Mouse (Mus musculus): Measurements from ENCODE around the gene Apex1. TPM values are rescaled to one million over a fixed set of nuclear protein-coding genes. Genes with fewer than 3 reads are reported as not detected.
A peak's percentile ranks its signal among the peaks of the same experiment; 100 is the strongest.
"Not testable (repeated sequence)": the region's sequence is repeated elsewhere in the genome, so short reads cannot be mapped to it uniquely, and the experiment has no call there.

Apex1 gene
- polyA plus RNA-seq, 1 experiment from 2014 or later: 246 TPM

DNA sequence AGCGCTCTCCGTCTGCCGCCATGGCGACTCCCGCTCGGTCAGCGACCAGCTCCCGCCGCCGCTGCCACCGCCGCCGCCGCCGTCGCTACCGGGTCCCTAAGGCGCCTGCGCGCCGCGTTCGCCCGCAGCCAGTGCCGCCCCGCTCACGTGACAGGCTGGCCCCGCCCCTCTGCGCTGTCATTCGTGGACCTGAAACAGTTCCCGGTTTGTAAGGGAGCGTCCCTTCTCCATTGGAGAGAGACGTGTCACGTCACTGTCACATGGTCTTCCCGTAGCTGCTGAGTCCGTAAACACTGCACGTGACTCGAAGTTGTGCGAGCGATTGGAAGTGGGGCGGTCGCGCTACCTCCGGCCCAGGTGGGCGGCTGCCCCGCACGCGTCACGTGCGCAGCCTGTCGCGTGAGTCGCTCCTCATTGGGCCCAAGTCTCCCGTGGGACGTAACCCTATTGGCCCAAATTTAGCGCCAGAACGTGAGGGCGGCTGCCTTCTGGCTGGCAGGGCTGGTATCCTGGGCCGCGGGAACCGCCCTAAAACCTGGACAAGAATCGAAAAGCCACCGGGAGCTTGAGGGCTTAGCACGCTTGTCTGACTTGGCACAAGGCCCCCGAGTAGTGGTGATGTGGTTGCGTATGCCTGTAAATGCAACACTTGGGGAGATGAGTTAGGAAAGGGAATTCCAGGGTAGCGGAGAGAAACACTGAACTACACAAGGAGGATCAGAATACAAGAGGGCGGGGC is 6.2 kb downstream of the Apex1 start, which contains the start of the genes Pip4p1 and Pnp:
Gene Pip4p1, minus strand, starts transcription at position 103 of the 739 bp plus-strand sequence.
Gene Pnp, plus strand, starts transcription at position 329 of the 739 bp plus-strand sequence.
- Histone ChIP-seq H3K9me3 (replicated peaks) (no peaks in the 10 kb centered on the region), H3K4me1 (peaks cover 26% of the 10 kb centered on the region), H3K27me3 (no peaks in the 10 kb centered on the region), H3K36me3 (peaks cover 31% of the 10 kb centered on the region), H3K9ac (peak within 1 kb of the TSS; percentile 96), H3K4me3 (peak within 1 kb of the TSS; percentile 97), H3K27ac (peak within 1 kb of the TSS; percentile 88), H3K4me2 (replicated peaks) (peak within 1 kb of the TSS; percentile 85)
- ATAC-seq (ENCODE audit: low FRiP score): peak; percentile 99
- under 1% methylated on average over 68 of the region's 68 CpGs for WGBS

- H3K4me2 ChIP-seq (replicated peaks): peak overlapping the region; percentile 63
- peaks cover 20% of the 10 kb centered on the region for H3K4me1 ChIP-seq
- H3K27me3 ChIP-seq: no peaks in the 10 kb centered on the region
- H3K9ac ChIP-seq: peak overlapping the region; percentile 64
- WGBS: 14% methylated on average over 12 of the region's 12 CpGs
- ATAC-seq (ENCODE audit: low FRiP score): no peak
- H3K27ac ChIP-seq: peak overlapping the region; percentile 88
- H3K9me3 ChIP-seq (replicated peaks): no peaks in the 10 kb centered on the region
- H3K36me3 ChIP-seq: peaks cover 26% of the 10 kb centered on the region
- H3K4me3 ChIP-seq: peak overlapping the region; percentile 97
These were observed 6.8 kb downstream of the Apex1 start for GRCm38 (mm10) chr14:50931493-50932020.

DNA sequence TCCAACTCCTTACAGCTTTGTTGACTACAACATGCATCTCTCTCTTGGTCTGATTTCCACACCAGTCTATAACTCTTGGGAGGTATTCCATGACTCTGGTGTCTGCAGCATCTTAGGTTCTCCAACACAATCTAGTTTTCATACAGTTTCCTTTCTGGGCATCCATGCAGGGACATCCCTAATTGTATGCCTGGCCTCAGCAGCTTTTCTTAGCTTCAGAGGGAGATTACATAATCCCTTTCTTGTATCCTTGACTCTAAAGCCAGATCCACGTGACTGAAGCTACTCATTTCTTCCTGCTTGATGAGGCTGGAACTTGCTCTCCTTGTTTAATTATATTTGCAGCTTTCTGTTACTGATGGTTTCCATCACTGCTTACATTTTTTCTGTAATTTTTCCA is 11.9 kb downstream of the Apex1 start:
- WGBS: 71% methylated on average over 1 of the region's 1 CpGs

DNA sequence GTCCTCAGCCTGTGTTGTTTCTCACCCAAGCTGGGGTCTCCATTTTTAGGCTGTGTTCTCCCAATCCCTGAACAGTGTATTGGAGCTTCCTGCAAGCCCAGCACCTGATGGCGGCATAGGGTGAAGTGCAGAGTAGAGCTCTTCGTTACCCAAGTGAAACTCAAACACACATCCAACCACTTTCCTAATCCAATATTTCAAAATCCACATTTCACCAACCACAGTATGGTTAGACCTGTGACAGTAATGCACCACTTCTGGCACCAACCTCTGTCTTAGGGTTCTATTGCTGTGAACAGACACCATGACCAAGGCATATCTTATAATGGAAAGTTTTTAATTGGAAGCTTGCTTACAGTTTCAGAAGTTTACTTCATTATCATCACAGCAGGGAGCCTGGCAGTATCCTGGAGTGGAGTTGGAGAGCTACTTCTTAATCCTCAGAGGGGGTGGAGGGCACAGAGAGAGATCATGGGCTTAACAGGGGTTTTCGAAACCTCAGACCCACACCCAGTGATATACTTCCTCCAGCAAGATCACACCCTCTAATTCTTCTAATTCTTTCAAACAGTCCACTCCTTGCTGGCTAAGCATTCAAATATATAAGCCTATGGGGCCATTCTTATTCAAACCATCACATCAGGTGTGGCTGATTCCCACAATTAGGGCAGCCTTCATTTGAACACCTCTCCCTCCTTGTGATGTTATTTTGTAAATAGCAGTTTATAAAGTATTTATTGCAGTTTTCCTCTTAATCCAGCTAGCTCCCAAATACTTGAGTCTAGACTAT is 13.5 kb downstream of the Apex1 start:
- Histone ChIP-seq H3K4me1 (no peaks in the 10 kb centered on the region), H3K9me3 (replicated peaks) (no peaks in the 10 kb centered on the region), H3K27ac (no peak overlapping the region), H3K9ac (no peak overlapping the region), H3K27me3 (no peaks in the 10 kb centered on the region), H3K36me3 (no peaks in the 10 kb centered on the region), H3K4me3 (no peak overlapping the region), H3K4me2 (replicated peaks) (no peak overlapping the region)
- WGBS: 91% methylated on average over 3 of the region's 3 CpGs
- no peak for ATAC-seq (ENCODE audit: low FRiP score)

More for the DNA sequence above, 11.9 kb downstream of the Apex1 start:
- H3K9me3 ChIP-seq (replicated peaks): no peaks in the 10 kb centered on the region
- no peaks in the 10 kb centered on the region for H3K27me3 ChIP-seq
- H3K4me1 ChIP-seq: peaks cover 1% of the 10 kb centered on the region; the same call in 1 of the 2 replicates
- H3K4me3 ChIP-seq: no peak overlapping the region
- ATAC-seq (ENCODE audit: low FRiP score): no peak
- no peaks in the 10 kb centered on the region for H3K36me3 ChIP-seq
- H3K4me2 ChIP-seq (replicated peaks): no peak overlapping the region
- H3K9ac ChIP-seq: no peak overlapping the region
- no peak overlapping the region for H3K27ac ChIP-seq

GRCm38 (mm10) chr14:50938940-50939339 is 14.2 kb downstream of the Apex1 start:
- WGBS: 33% methylated on average over 2 of the region's 2 CpGs
- H3K27ac ChIP-seq: no peak overlapping the region
- no peaks in the 10 kb centered on the region for H3K9me3 ChIP-seq (replicated peaks)
- H3K9ac ChIP-seq: no peak overlapping the region
- no peaks in the 10 kb centered on the region for H3K36me3 ChIP-seq
- no peaks in the 10 kb centered on the region for H3K4me1 ChIP-seq
- no peak for ATAC-seq (ENCODE audit: low FRiP score)
- H3K4me3 ChIP-seq: no peak overlapping the region
- no peaks in the 10 kb centered on the region for H3K27me3 ChIP-seq
- no peak overlapping the region for H3K4me2 ChIP-seq (replicated peaks)

DNA sequence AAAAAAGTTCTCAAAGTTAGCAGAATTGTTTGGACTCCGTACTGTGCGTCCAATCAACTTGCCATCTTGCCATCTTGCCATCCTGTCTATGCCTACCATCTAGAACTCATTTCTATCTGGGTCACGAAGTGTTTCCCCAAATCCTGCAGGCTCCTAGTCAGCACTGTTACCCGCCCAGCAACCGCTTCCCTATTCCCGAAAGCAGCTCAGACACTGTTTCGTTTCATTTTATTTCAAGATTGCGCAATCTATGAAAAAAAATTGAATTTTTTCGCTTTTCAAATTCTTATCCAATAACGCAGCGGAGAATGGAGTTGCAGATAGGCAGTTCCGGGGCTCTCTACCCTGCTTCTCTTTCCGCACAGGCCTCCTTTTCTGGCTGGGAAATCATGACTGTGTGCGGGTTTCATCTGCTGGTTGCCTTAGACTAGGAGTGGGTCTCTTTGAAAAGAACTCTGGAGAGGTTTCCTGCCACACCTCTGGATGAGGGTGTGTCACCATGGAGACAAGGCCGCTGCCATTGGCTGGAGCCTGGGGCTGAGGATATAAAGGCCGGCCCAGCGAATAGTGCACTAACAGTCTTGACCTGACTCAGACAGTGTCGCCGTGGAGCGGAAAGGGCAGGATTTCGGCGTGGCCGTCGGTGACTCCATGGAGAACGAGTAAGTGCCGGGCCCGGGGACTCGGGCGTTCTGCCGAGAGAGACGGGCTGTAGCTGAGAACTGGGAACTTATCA is 19.3 kb downstream of the Apex1 start, which contains the start of gene Gm49342:
Gene Gm49342, plus strand, starts transcription at position 586 of the 736 bp plus-strand sequence.
- H3K27ac ChIP-seq: peak within 1 kb of the TSS; percentile 86
- ATAC-seq (ENCODE audit: low FRiP score): peak; percentile 97

DNA sequence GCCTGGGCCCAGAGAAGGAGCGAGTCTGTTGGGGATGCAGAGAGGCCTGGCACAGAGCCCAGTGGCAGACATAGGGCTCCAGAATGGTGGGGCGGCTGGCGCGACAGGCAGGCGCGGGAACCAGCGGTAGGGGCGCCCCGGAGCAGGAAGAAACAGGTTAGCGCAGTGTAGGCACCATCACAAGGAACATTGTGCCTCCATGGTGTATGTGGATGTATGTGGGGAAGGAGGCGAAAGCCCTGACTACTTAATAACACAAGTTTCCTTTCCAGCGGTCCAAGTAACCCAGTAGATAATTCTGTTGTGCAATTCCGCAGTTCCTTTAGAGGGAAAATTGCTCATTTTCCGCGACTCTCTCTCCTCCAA is 19.9 kb downstream of the Apex1 start:
- peak overlapping the region; percentile 64 for H3K4me2 ChIP-seq (replicated peaks)
- WGBS: under 1% methylated on average over 15 of the region's 15 CpGs
- H3K36me3 ChIP-seq; H3K4me1 ChIP-seq; H3K9me3 ChIP-seq (replicated peaks); H3K27me3 ChIP-seq: not testable (repeated sequence)
- ATAC-seq (ENCODE audit: low FRiP score): peak; percentile 98
- H3K4me3 ChIP-seq: peak overlapping the region; percentile 43
- H3K9ac ChIP-seq: peak overlapping the region; percentile 54
- H3K27ac ChIP-seq: peak overlapping the region; percentile 86

More for the DNA sequence above, 19.3 kb downstream of the Apex1 start, which contains the start of gene Gm49342:
- Histone ChIP-seq H3K27me3 (no peaks in the 10 kb centered on the region), H3K4me1 (peaks cover 6% of the 10 kb centered on the region; the same call in 1 of the 2 replicates), H3K4me3 (peak within 1 kb of the TSS; percentile 43), H3K9me3 (replicated peaks) (no peaks in the 10 kb centered on the region), H3K9ac (peak within 1 kb of the TSS; percentile 54), H3K4me2 (replicated peaks) (peak within 1 kb of the TSS; percentile 64), H3K36me3 (no peaks in the 10 kb centered on the region)
- WGBS: 19% methylated on average over 31 of the region's 31 CpGs

- not testable (repeated sequence) for H3K9me3 ChIP-seq (replicated peaks); H3K4me1 ChIP-seq; H3K27me3 ChIP-seq; H3K36me3 ChIP-seq
- H3K4me3 ChIP-seq: peak overlapping the region; percentile 43
- H3K27ac ChIP-seq: peak overlapping the region; percentile 86; the same call in 1 of the 2 replicates
- ATAC-seq (ENCODE audit: low FRiP score): peak; percentile 20; the same call in 1 of the 2 replicates
- H3K9ac ChIP-seq: peak overlapping the region; percentile 54
- 13% methylated on average over 6 of the region's 6 CpGs for WGBS
- H3K4me2 ChIP-seq (replicated peaks): peak overlapping the region; percentile 64
These were observed 20.3 kb downstream of the Apex1 start for GRCm38 (mm10) chr14:50945081-50945480.

DNA sequence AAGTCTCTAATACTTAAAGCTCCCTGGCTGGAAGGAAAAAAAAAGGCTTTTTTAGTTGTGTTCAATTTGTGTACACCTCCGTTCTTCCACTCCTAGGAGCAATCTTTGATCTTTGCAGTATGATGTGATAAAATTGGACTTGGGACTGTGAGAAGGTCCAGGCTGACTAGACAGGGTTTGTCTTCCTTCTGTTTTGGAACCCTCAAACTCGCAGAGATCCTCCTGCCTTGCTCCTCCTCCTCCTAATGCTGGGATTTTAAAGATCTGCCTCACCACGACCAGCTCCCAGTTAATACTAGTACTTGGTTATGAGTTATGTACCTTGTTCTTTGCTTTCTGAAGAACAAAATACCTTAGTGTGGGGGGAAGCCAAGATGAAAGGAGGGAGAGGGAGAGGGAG is 20.8 kb downstream of the Apex1 start:
- H3K27ac ChIP-seq, H3K4me1 ChIP-seq: not testable (repeated sequence)
- 42% methylated on average over 3 of the region's 3 CpGs for WGBS

DNA sequence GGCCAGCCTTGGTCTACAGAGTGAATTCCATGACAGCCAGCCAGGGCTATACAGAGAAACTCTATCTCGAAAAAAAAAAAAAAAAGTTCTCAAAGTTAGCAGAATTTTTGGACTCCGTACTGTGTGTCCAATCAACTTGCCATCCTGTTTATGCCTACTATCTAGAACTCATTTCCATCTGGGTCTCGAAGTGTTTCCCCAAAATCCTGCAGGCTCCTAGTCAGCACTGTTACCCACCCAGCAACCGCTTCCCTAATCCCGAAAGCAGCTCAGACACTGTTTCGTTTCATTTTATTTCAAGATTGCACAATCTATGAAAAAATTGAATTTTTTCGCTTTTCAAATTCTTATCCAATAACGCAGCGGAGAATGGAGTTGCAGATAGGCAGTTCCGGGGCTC is 30.7 kb downstream of the Apex1 start:
- H3K27me3 ChIP-seq: no peaks in the 10 kb centered on the region
- H3K9ac ChIP-seq: no peak overlapping the region
- no peak overlapping the region for H3K27ac ChIP-seq
- whole genome bisulfite sequencing: 86% methylated on average over 10 of the region's 10 CpGs
- no peak overlapping the region for H3K4me3 ChIP-seq
- H3K4me2 ChIP-seq (replicated peaks): no peak overlapping the region
- no peaks in the 10 kb centered on the region for H3K9me3 ChIP-seq (replicated peaks)
- peaks cover 8% of the 10 kb centered on the region for H3K36me3 ChIP-seq
- H3K4me1 ChIP-seq: no peaks in the 10 kb centered on the region
- ATAC-seq (ENCODE audit: low FRiP score): no peak

More for the DNA sequence above, 20.8 kb downstream of the Apex1 start:
- peak overlapping the region; percentile 64 for H3K4me2 ChIP-seq (replicated peaks)
- peak overlapping the region; percentile 43 for H3K4me3 ChIP-seq
- ATAC-seq (ENCODE audit: low FRiP score); H3K36me3 ChIP-seq; H3K9me3 ChIP-seq (replicated peaks); H3K27me3 ChIP-seq; H3K9ac ChIP-seq: not testable (repeated sequence)

GRCm38 (mm10) chr14:50955942-50956508 is 31.3 kb downstream of the Apex1 start, which contains the start of gene Pnp2:
TSS of gene Pnp2 (plus strand) at chr14:50955992.
- peak; percentile 90 for ATAC-seq (ENCODE audit: low FRiP score)
- 7% methylated on average over 19 of the region's 19 CpGs for WGBS
- not testable (repeated sequence) for H3K27ac ChIP-seq; H3K4me1 ChIP-seq; H3K27me3 ChIP-seq; H3K9me3 ChIP-seq (replicated peaks); H3K9ac ChIP-seq; H3K36me3 ChIP-seq
- H3K4me2 ChIP-seq (replicated peaks): peak within 1 kb of the TSS; percentile 19
- 0 out of 2 replicates have a peak within 1 kb of the TSS, but pooled peaks have one; percentile 7 for H3K4me3 ChIP-seq
